ENCODE assay signal across 18 mouse cellular contexts in the genomic region with DNA sequence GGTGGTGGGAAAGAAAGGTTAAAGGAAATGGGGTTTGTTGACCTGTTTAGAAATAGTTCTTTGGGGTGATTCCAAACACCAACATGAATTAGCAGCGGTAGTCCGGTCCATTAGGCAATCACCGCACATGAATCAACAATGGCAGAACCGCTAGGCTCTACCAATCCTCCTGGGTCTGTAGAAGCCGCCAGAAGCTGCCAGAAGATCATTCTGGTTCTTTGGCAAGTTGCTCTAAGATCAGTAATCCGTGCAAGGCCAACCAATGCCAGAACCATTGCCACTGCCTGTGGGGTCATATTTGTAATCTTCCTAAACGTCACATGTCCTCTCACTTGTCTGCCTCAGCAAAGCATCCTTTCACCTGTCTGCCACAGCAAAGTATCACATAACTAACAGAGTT. TPM values are rescaled to one million over a fixed set of nuclear protein-coding genes. Genes with fewer than 3 reads are reported as not detected.
"Had no signal": no experiment of that assay in that cellular context is flagged by ENCODE, and none has a peak within 500 bp of the region (broad histone marks: within the 10 kb centered on the region; RNA-seq: fewer than 3 reads in every experiment).

No protein-coding gene starts in this region.

- H3K9ac ChIP-seq: kidney, embryonic 15.5 days; limb, embryonic 15.5 days; liver, embryonic 13.5 days; midbrain, embryonic 13.5 days; neural tube, embryonic 12.5 days; stomach, embryonic 15.5 days had no signal

- ATAC-seq: midbrain, embryonic 13.5 days had no signal

- H3K27ac ChIP-seq: kidney, embryonic 15.5 days; limb, embryonic 15.5 days; liver, embryonic 13.5 days; midbrain, embryonic 13.5 days; neural tube, embryonic 12.5 days; stomach, embryonic 15.5 days had no signal

- H3K4me2 ChIP-seq: kidney, embryonic 15.5 days; limb, embryonic 15.5 days; liver, embryonic 13.5 days; midbrain, embryonic 13.5 days; neural tube, embryonic 12.5 days; stomach, embryonic 15.5 days had no signal

- DNase-seq: kidney, adult 2 months; kidney, postnatal 14 days; liver, embryonic 13.5 days; lung, adult 18-20 months; thymus, adult 2 months; thymus, postnatal 36 days had no signal

- H3K27me3 ChIP-seq: kidney, embryonic 15.5 days; limb, embryonic 15.5 days; liver, embryonic 13.5 days; midbrain, embryonic 13.5 days; neural tube, embryonic 12.5 days; stomach, embryonic 15.5 days had no signal

- H3K36me3 ChIP-seq: stomach, embryonic 15.5 days had no signal

- H3K9me3 ChIP-seq: kidney, embryonic 15.5 days; limb, embryonic 15.5 days; liver, embryonic 13.5 days; midbrain, embryonic 13.5 days; neural tube, embryonic 12.5 days; stomach, embryonic 15.5 days had no signal

- H3K4me1 ChIP-seq: limb, embryonic 15.5 days; midbrain, embryonic 13.5 days; neural tube, embryonic 12.5 days; stomach, embryonic 15.5 days had no signal

- H3K4me3 ChIP-seq: kidney, embryonic 15.5 days; limb, embryonic 15.5 days; liver, embryonic 13.5 days; midbrain, embryonic 13.5 days; myocyte; neural tube, embryonic 12.5 days; stomach, embryonic 15.5 days had no signal

RNA-seq across cellular contexts. Expression of a gene that starts 24.0 kb away (rescaled TPM):
- total RNA-seq: layer of hippocampus, adult 8-10 months; layer of hippocampus, postnatal 14 days; left cerebral cortex, adult 18-20 months; left cerebral cortex, postnatal 14 days; megakaryocyte-erythroid progenitor cell, adult 5-6 weeks had no signal
- polyA plus RNA-seq: limb, embryonic 11.5 days; liver, embryonic 13.5 days; midbrain, embryonic 13.5 days; myocyte; neural tube, embryonic 12.5 days; stomach, embryonic 15.5 days had no signal
